ENCODE assay signal across 9 mouse cellular contexts in genomic region chr11:23565761-23566160, GRCm38 (mm10). TPM values are rescaled to one million over a fixed set of nuclear protein-coding genes. Genes with fewer than 3 reads are reported as not detected.
DNase-seq lines count a peak whose midpoint lies in the region; ATAC-seq lines count a peak whose summit lies in the region.
"Had no signal": no experiment of that assay in that cellular context is flagged by ENCODE, and none has a peak within 500 bp of the region (broad histone marks: within the 10 kb centered on the region; RNA-seq: fewer than 3 reads in every experiment).

No protein-coding gene starts in this region.

- H3K4me3 ChIP-seq in intestine, embryonic 14.5 days (ENCODE audit: low read depth, low read length), result no peak overlapping the region
- H3K4me3 ChIP-seq in midbrain, embryonic 10.5 days, result no peak overlapping the region
- H3K4me3 ChIP-seq: myocyte had no signal

- 0 out of 2 replicates have a peak, but pooled peaks cover 9% of the 10 kb centered on the region for H3K36me3 ChIP-seq in intestine, embryonic 14.5 days (ENCODE audit: control insufficient read depth, insufficient read depth, low read length)
- H3K36me3 ChIP-seq in midbrain, embryonic 10.5 days, result peaks cover 14% of the 10 kb centered on the region

- 61% methylated on average over 6 of the region's 6 CpGs for WGBS in intestine, embryonic 14.5 days
- WGBS in midbrain, embryonic 10.5 days, result 50% methylated on average over 6 of the region's 6 CpGs

- peak; percentile 84 for DNase-seq in R1 (ENCODE audit: low read depth, low spot score)
- DNase-seq in cerebellum, postnatal 10 days, result peak; percentile 86 to 90
- DNase-seq in frontal cortex, postnatal 36 days (ENCODE audit: low spot score in 2 of 2), result peak; percentile 76 to 89
- DNase-seq in intestine, embryonic 14.5 days (ENCODE audit: low spot score), result peak; percentile 86
- DNase-seq in left cerebral cortex, adult 9 months (ENCODE audit: low spot score in 2 of 2), result peak; percentile 16 to 89
- DNase-seq in midbrain, embryonic 10.5 days (ENCODE audit: low spot score), result peak; percentile 79
- DNase-seq in right cerebral cortex, postnatal 4 days, result peak; percentile 80

- H3K4me2 ChIP-seq in intestine, embryonic 14.5 days (ENCODE audit: low read length), result no peak overlapping the region

- no peaks in the 10 kb centered on the region for H3K9me3 ChIP-seq in intestine, embryonic 14.5 days (ENCODE audit: control insufficient read depth, low read length)
- no peaks in the 10 kb centered on the region for H3K9me3 ChIP-seq in midbrain, embryonic 10.5 days (replicated peaks)

- H3K27me3 ChIP-seq in intestine, embryonic 14.5 days (replicated peaks; ENCODE audit: control insufficient read depth, insufficient read depth, low read length), result no peaks in the 10 kb centered on the region
- no peaks in the 10 kb centered on the region for H3K27me3 ChIP-seq in midbrain, embryonic 10.5 days (ENCODE audit: low read depth, poor library complexity, severe bottlenecking)

- H3K27ac ChIP-seq in intestine, embryonic 14.5 days (ENCODE audit: low read depth), result no peak overlapping the region
- H3K27ac ChIP-seq in midbrain, embryonic 10.5 days (replicated peaks), result no peak overlapping the region

- no peak overlapping the region for H3K9ac ChIP-seq in intestine, embryonic 14.5 days (ENCODE audit: low read length)

- H3K4me1 ChIP-seq in intestine, embryonic 14.5 days (replicated peaks; ENCODE audit: control insufficient read depth, insufficient read depth, low read length), result no peaks in the 10 kb centered on the region
- H3K4me1 ChIP-seq in midbrain, embryonic 10.5 days, result no peaks in the 10 kb centered on the region

- peak; percentile 62 for ATAC-seq in intestine, embryonic 14.5 days (replicated peaks; ENCODE audit: low FRiP score, low TSS enrichment, low read depth)
- ATAC-seq in activated CD4-positive, CD25-positive, alpha-beta regulatory T cell, adult 4 months, result no peak

RNA-seq across cellular contexts. Expression of gene 1700093K21Rik, which starts 44.8 kb away (rescaled TPM):
- not detected in 2 replicates for polyA plus RNA-seq in intestine, embryonic 14.5 days (2014; fragmentation: Nextera tagmentation; extraction: Ambion mirVana)
- not detected in 2 replicates for polyA plus RNA-seq in midbrain, embryonic 10.5 days (2016; fragmentation: Nextera tagmentation; extraction: Ambion mirVana)
- polyA plus RNA-seq in activated CD4-positive, CD25-positive, alpha-beta regulatory T cell, adult 4 months (2017; shearing (Covaris generic)), result not detected
